Mouse (Mus musculus): Measurements from ENCODE around the gene Fbxw8.

DNA sequence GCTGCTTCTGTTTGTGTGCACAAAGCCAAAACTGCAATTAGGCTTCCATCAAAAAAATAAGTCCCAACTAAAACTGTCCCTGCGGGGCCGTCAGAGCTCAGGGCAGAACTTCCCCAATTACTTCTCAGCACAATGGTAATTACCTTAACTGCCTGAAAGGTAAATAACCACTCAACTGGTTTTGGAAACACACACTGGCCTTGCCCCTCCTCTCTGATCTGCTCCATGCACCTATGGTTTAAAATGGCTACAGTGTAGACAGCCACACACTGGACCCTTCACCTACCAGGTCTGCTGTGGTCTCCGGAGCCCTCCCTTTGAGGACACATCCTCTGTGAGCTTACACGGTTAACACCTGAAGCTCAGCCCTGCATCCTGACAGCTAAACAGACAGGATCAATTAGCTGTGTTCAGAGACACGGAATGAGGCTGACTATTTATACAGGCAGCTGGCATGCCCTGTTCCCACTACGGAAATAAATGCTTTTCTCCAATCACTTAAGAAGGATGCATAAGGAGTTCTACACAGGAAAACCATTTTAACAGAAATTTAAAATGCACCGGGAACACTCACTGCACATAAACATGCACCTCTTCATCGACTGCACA, 55.3 kb downstream of the Fbxw8 start:
- no peak for TF ChIP-seq CTCF (IDR thresholded peaks at IDR 0.05; ENCODE audit: low read depth)
- no peak for TF ChIP-seq EP300 (IDR thresholded peaks at IDR 0.05; ENCODE audit: low read depth)

Measured in liver, embryonic 14.5 days (tissue).